Mouse (Mus musculus) thymus, postnatal 4 days (tissue): ENCODE data around the gene Arhgap36.

ENCODE experiments used
- DNase-seq: peaks from one replicate; pipeline ENCODE4 v3.0.0; 2021

The Arhgap36 gene

DNA sequence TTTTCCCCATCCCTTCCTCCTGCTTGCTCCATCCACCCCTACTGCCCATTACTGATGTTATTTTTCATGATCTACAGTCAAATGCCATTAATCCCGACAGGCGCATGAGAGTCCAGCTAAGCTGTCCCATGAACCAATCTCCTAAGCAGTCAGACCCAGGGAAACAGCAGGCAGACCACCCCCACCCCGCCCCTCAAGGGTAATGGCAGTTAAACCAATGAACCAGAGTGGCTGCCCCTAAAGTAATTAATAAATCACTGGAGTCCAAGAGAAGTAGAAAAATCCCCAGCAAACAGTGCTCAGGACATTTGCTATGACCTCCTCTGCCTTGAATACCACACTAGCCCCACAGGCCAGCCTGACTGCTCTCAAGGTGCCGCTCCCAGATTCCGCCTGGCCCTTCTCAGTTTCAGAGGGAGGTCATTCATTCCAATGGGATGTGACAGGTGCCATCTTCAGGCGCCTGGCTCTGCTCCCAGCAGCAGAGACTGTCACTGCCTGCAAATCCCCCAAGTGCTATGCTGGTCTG is at the start of gene Arhgap36:
Gene Arhgap36, plus strand, starts transcription at position 504 of the 529 bp plus-strand sequence.
- no peak for DNase-seq

DNA sequence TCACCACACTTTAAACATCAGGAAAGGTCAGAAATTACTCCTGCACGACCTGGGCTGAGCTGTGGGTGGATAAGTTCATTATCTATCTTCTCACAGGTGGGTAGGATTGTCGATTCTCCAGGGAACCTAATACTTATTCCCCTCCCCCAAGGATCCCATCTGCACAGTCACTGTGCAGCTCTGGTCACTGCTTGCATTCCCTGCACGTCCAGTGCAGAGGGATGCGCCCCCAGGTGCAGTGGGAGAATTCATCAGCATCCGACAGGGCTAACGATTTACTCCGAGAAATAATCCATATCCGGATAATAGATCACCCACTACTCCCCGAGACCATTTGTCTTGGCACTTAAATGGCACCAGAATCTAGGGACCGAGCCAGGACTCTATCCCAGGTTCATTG is 6.0 kb upstream of the Arhgap36 start:
- DNase-seq: no peak

DNA sequence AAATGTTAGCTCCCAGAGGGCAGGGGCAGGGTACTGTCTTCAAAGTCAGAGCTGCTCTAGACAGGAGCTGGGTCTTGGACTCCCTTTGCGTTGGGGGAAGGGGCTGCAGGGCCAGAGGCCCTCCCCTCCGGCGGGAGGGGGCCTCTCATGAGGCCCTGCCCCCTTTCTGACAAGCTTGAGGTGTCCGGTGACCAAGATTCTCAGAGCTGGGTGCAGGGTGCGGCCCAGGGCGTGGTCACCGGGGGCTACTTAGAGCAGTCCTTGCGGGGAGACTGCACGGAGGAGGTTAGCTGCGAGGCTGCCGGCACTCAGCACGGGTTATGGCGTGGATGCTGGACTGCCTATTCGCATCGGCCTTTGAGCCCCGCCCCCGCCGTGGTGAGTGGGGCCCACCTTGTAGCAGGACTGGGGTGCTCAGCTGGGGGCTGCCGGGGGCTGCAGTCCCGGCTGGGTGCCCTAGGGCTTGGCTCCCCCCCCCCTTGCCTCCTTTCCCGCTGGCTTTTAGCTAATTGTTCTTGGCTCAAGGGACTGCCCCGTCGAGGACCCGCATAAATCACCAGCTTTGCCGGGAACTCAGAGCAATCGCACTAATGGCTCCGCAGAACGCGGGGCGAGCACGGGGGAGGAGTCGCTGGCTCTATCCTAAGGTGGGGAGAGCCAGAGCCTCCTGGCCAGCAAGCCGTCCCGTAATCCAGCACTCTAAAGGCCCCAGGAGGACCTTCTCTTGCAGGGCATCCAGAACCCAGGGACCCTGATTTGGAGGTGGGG is 6.7 kb downstream of the Arhgap36 start:
- no peak for DNase-seq

DNA sequence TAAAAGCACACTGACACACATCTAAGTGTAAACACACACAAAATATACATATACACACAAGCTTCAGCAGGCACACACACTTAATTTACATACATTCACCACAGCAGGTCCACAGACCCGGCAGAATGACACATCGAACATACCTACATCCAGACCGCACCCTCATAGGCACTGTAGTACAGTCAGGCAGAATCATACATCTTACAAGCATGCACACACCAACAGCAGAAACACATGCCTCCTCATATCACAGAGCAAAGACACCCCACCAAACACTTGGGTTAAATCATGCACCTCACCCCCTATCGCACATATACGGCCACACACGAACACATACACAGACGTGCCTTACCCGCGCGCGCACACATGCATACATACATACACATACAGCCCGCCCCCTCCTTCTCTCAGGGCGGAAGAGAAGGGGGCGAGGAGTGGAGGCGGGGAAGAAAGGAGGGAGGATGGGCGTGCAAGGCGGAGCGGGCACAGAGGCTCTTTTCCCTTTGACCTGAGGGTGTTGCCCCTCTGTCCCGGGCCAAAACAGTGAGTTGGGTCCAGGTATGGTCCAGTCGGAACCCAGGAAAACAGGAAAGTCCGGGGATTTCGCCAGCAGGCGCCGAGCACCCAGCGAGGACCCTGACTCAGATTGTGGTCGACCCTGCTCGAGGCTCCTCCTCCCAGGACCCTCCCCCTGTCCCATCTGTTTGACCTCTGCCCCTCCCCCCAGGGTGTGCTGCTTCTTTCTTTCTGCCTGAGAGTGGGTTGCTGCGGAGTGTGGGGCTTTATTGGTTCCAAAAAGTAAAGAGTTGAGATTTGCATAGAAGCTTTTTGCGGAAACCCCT is 16.4 kb downstream of the Arhgap36 start:
- no peak for DNase-seq

DNA sequence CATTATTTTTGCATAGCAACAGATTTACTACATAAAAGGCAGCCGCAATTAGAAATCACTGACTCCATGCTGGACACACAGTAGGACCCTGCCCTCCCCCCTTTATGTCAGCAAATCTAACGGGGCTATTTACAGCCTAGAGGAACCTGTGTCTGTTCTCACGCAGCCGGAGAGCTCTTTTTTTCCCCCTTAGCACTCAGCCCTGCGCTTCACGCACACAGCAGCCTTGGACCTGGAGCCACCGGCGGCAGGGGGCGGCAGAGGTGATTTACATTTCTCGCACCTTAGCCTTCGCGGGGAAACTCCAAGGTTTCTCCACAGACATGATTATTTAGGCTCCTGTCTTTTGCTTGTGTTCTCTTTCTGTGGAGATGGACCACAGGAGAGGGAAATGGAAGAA is 17.1 kb downstream of the Arhgap36 start:
- no peak for DNase-seq

DNA sequence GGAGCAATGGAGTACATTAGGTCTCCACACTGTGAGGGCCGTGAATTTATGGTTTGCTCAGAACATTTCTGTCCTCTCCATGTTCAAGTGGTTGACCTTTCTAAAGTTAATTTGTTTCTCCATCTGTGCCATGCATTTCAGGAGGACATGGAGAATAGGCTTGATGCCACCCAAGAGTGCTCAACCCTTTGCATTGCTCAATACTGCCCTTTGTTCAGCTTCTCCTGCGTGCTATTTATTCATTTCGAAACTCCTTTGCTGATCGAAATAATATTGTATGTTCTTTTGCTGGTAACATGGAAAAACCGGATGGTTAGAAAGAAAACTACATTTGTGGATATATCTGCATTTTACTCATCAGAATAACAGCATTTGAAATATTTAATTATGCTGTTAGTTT is 25.4 kb downstream of the Arhgap36 start:
- DNase-seq: no peak

DNA sequence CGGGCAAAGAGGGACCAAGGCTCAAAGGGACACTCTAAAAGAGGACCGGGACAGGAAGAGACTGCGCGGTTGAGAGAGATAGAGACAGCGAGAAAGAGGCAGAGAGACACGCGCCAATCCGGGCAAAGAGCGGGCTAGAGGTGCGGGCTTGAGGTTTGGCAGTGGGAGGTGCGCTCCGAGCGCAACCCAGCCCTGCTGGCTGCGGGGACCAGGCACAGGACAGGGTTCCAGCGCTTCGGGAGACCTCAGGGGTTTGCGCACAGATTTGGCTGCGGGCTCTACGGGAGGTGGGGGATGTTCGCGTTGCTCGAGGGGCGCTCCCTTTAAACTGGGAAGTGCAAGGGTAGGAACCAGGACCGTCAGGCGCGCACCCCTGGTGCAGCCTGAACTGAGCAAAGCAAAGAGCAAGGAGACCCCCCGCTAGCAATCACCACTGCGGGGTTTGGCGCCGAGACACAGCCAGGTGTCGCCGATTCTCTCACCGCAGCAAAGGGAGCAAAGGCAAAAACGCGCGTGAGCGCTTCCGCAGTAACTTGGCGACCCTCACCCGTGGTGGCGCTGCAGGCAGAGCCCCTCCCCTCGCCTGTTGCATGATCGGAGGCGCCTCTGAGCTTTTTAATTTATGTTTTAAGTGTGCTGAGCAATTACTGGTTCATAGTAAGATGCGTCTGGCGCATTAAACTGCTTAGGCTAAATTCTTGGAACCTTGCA is 30.1 kb downstream of the Arhgap36 start:
- DNase-seq: no peak
